Mouse (Mus musculus): ENCODE results near the gene 4930572O03Rik. TPM values are rescaled to one million over a fixed set of nuclear protein-coding genes. Genes with fewer than 3 reads are reported as not detected.
"Not testable (repeated sequence)": the region's sequence is repeated elsewhere in the genome, so short reads cannot be mapped to it uniquely, and the experiment has no call there.

Gene 4930572O03Rik
- total RNA-seq, 1 experiment: not detected

GRCm38 (mm10) chr5:15679980-15680949 lies 23.4 kb upstream of the 4930572O03Rik start:
- H3K4me3 ChIP-seq (ENCODE audit: insufficient read depth in 1 of 2, low read depth in 1 of 2, low read length in 2 of 2, poor library complexity in 1 of 2, severe bottlenecking in 1 of 2); H3K27ac ChIP-seq (ENCODE audit: insufficient read depth, low read depth, low read length, poor library complexity, severe bottlenecking); in situ Hi-C loops (cut with MboI; ENCODE audit: low sequenced_read_pairs in 2 of 2, unreplicated experiment in 2 of 2); H3K9me3 ChIP-seq (ENCODE audit: control insufficient read depth, insufficient read depth, low read depth, low read length); H3K4me1 ChIP-seq (ENCODE audit: control insufficient read depth in 2 of 2, insufficient read depth in 2 of 2, low read length in 2 of 2, poor library complexity in 1 of 2); H3K9ac ChIP-seq (ENCODE audit: insufficient read depth, low read depth, low read length, poor library complexity, severe bottlenecking); DNase-seq (ENCODE audit: low read depth, low spot score); H3K36me3 ChIP-seq (ENCODE audit: control insufficient read depth, insufficient read depth, low read length, poor library complexity, severe bottlenecking): not testable (repeated sequence)

GRCm38 (mm10) chr5:15678907-15679306 lies 22.0 kb upstream of the 4930572O03Rik start:
- H3K36me3 ChIP-seq (ENCODE audit: control insufficient read depth, insufficient read depth, low read length, poor library complexity, severe bottlenecking); H3K27ac ChIP-seq (ENCODE audit: insufficient read depth, low read depth, low read length, poor library complexity, severe bottlenecking); H3K4me3 ChIP-seq (ENCODE audit: insufficient read depth in 1 of 2, low read depth in 1 of 2, low read length in 2 of 2, poor library complexity in 1 of 2, severe bottlenecking in 1 of 2); H3K9me3 ChIP-seq (ENCODE audit: control insufficient read depth, insufficient read depth, low read depth, low read length); in situ Hi-C loops (cut with MboI; ENCODE audit: low sequenced_read_pairs in 2 of 2, unreplicated experiment in 2 of 2); H3K9ac ChIP-seq (ENCODE audit: insufficient read depth, low read depth, low read length, poor library complexity, severe bottlenecking); H3K4me1 ChIP-seq (ENCODE audit: control insufficient read depth in 2 of 2, insufficient read depth in 2 of 2, low read length in 2 of 2, poor library complexity in 1 of 2); DNase-seq (ENCODE audit: low read depth, low spot score): not testable (repeated sequence)

GRCm38 (mm10) chr5:15677750-15678149 lies 20.9 kb upstream of the 4930572O03Rik start:
- H3K27ac ChIP-seq (ENCODE audit: insufficient read depth, low read depth, low read length, poor library complexity, severe bottlenecking); H3K9me3 ChIP-seq (ENCODE audit: control insufficient read depth, insufficient read depth, low read depth, low read length); H3K36me3 ChIP-seq (ENCODE audit: control insufficient read depth, insufficient read depth, low read length, poor library complexity, severe bottlenecking); H3K4me1 ChIP-seq (ENCODE audit: control insufficient read depth in 2 of 2, insufficient read depth in 2 of 2, low read length in 2 of 2, poor library complexity in 1 of 2); H3K4me3 ChIP-seq (ENCODE audit: insufficient read depth in 1 of 2, low read depth in 1 of 2, low read length in 2 of 2, poor library complexity in 1 of 2, severe bottlenecking in 1 of 2); in situ Hi-C loops (cut with MboI; ENCODE audit: low sequenced_read_pairs in 2 of 2, unreplicated experiment in 2 of 2); DNase-seq (ENCODE audit: low read depth, low spot score); H3K9ac ChIP-seq (ENCODE audit: insufficient read depth, low read depth, low read length, poor library complexity, severe bottlenecking): not testable (repeated sequence)

- H3K4me3 ChIP-seq (ENCODE audit: insufficient read depth in 1 of 2, low read depth in 1 of 2, low read length in 2 of 2, poor library complexity in 1 of 2, severe bottlenecking in 1 of 2); DNase-seq (ENCODE audit: low read depth, low spot score); H3K9ac ChIP-seq (ENCODE audit: insufficient read depth, low read depth, low read length, poor library complexity, severe bottlenecking); H3K36me3 ChIP-seq (ENCODE audit: control insufficient read depth, insufficient read depth, low read length, poor library complexity, severe bottlenecking); H3K9me3 ChIP-seq (ENCODE audit: control insufficient read depth, insufficient read depth, low read depth, low read length); in situ Hi-C loops (cut with MboI; ENCODE audit: low sequenced_read_pairs in 2 of 2, unreplicated experiment in 2 of 2); H3K27ac ChIP-seq (ENCODE audit: insufficient read depth, low read depth, low read length, poor library complexity, severe bottlenecking); H3K4me1 ChIP-seq (ENCODE audit: control insufficient read depth in 2 of 2, insufficient read depth in 2 of 2, low read length in 2 of 2, poor library complexity in 1 of 2): not testable (repeated sequence)
Observed at GRCm38 (mm10) chr5:15674429-15675244, 17.8 kb upstream of the 4930572O03Rik start.

- H3K9ac ChIP-seq (ENCODE audit: insufficient read depth, low read depth, low read length, poor library complexity, severe bottlenecking); H3K4me3 ChIP-seq (ENCODE audit: insufficient read depth in 1 of 2, low read depth in 1 of 2, low read length in 2 of 2, poor library complexity in 1 of 2, severe bottlenecking in 1 of 2); H3K36me3 ChIP-seq (ENCODE audit: control insufficient read depth, insufficient read depth, low read length, poor library complexity, severe bottlenecking); H3K4me1 ChIP-seq (ENCODE audit: control insufficient read depth in 2 of 2, insufficient read depth in 2 of 2, low read length in 2 of 2, poor library complexity in 1 of 2); DNase-seq (ENCODE audit: low read depth, low spot score); in situ Hi-C loops (cut with MboI; ENCODE audit: low sequenced_read_pairs in 2 of 2, unreplicated experiment in 2 of 2); H3K9me3 ChIP-seq (ENCODE audit: control insufficient read depth, insufficient read depth, low read depth, low read length); H3K27ac ChIP-seq (ENCODE audit: insufficient read depth, low read depth, low read length, poor library complexity, severe bottlenecking): not testable (repeated sequence)
Observed at GRCm38 (mm10) chr5:15673989-15674388, 17.1 kb upstream of the 4930572O03Rik start.

- in situ Hi-C loops (cut with MboI; ENCODE audit: low sequenced_read_pairs in 2 of 2, unreplicated experiment in 2 of 2); H3K36me3 ChIP-seq (ENCODE audit: control insufficient read depth, insufficient read depth, low read length, poor library complexity, severe bottlenecking); H3K4me1 ChIP-seq (ENCODE audit: control insufficient read depth in 2 of 2, insufficient read depth in 2 of 2, low read length in 2 of 2, poor library complexity in 1 of 2); H3K9me3 ChIP-seq (ENCODE audit: control insufficient read depth, insufficient read depth, low read depth, low read length); H3K9ac ChIP-seq (ENCODE audit: insufficient read depth, low read depth, low read length, poor library complexity, severe bottlenecking); DNase-seq (ENCODE audit: low read depth, low spot score); H3K27ac ChIP-seq (ENCODE audit: insufficient read depth, low read depth, low read length, poor library complexity, severe bottlenecking): not testable (repeated sequence)
- H3K4me3 ChIP-seq (ENCODE audit: insufficient read depth in 1 of 2, low read depth in 1 of 2, low read length in 2 of 2, poor library complexity in 1 of 2, severe bottlenecking in 1 of 2): peak overlapping the region; percentile 43 to 72; a peak in 3 of 4 replicates
Observed at GRCm38 (mm10) chr5:15670789-15671188, 13.9 kb upstream of the 4930572O03Rik start.

- DNase-seq (ENCODE audit: low read depth, low spot score); H3K4me1 ChIP-seq (ENCODE audit: control insufficient read depth in 2 of 2, insufficient read depth in 2 of 2, low read length in 2 of 2, poor library complexity in 1 of 2); H3K9me3 ChIP-seq (ENCODE audit: control insufficient read depth, insufficient read depth, low read depth, low read length); in situ Hi-C loops (cut with MboI; ENCODE audit: low sequenced_read_pairs in 2 of 2, unreplicated experiment in 2 of 2); H3K9ac ChIP-seq (ENCODE audit: insufficient read depth, low read depth, low read length, poor library complexity, severe bottlenecking); H3K27ac ChIP-seq (ENCODE audit: insufficient read depth, low read depth, low read length, poor library complexity, severe bottlenecking); H3K4me3 ChIP-seq (ENCODE audit: insufficient read depth in 1 of 2, low read depth in 1 of 2, low read length in 2 of 2, poor library complexity in 1 of 2, severe bottlenecking in 1 of 2); H3K36me3 ChIP-seq (ENCODE audit: control insufficient read depth, insufficient read depth, low read length, poor library complexity, severe bottlenecking): not testable (repeated sequence)
Observed at GRCm38 (mm10) chr5:15663847-15664246, 7.0 kb upstream of the 4930572O03Rik start.

- H3K9me3 ChIP-seq (ENCODE audit: control insufficient read depth, insufficient read depth, low read depth, low read length); H3K36me3 ChIP-seq (ENCODE audit: control insufficient read depth, insufficient read depth, low read length, poor library complexity, severe bottlenecking); in situ Hi-C loops (cut with MboI; ENCODE audit: low sequenced_read_pairs in 2 of 2, unreplicated experiment in 2 of 2); H3K4me3 ChIP-seq (ENCODE audit: insufficient read depth in 1 of 2, low read depth in 1 of 2, low read length in 2 of 2, poor library complexity in 1 of 2, severe bottlenecking in 1 of 2); H3K27ac ChIP-seq (ENCODE audit: insufficient read depth, low read depth, low read length, poor library complexity, severe bottlenecking); H3K4me1 ChIP-seq (ENCODE audit: control insufficient read depth in 2 of 2, insufficient read depth in 2 of 2, low read length in 2 of 2, poor library complexity in 1 of 2); H3K9ac ChIP-seq (ENCODE audit: insufficient read depth, low read depth, low read length, poor library complexity, severe bottlenecking); DNase-seq (ENCODE audit: low read depth, low spot score): not testable (repeated sequence)
Observed at GRCm38 (mm10) chr5:15652334-15652733, 4.5 kb downstream of the 4930572O03Rik start.
